Mouse (Mus musculus) liver, embryonic 14.5 days (tissue): ENCODE data around the gene Ubash3b.

ENCODE experiments used
- CTCF ChIP-seq: IDR thresholded peaks from 2 replicates; pipeline ENCODE4 v1.5.1; 2016; ENCODE audit warnings: antibody characterized with exemption, low read depth, control low read depth
- EP300 ChIP-seq: IDR thresholded peaks from 2 replicates; pipeline ENCODE4 v1.6.1; 2016; ENCODE audit warnings: antibody characterized with exemption, low read depth

DNA sequence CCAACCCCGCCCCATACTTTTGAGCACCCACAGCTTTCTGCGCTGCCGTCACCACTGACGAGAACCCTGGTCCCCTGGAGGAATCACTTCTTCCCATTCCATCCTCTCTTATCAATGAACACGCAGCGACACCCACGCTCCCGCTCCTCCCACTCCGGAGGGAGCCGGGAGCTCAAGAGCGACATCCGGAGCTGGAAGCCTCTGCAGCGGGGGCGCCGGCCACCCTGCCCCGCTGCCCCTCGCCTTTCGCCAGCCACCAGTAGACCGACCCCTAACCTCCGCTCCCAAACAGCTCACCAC is 4.8 kb downstream of the Ubash3b start:
- TF ChIP-seq CTCF (no peak), EP300 (no peak)
